Mouse (Mus musculus): ENCODE data around the gene Gimd1.

The Gimd1 gene

GRCm38 (mm10) chr3:132629601-132630239 is at the start of gene Gimd1:
Gene Gimd1, plus strand, starts transcription at chr3:132629820.
- no peak for DNase-seq (ENCODE audit: low read depth, low spot score)

DNA sequence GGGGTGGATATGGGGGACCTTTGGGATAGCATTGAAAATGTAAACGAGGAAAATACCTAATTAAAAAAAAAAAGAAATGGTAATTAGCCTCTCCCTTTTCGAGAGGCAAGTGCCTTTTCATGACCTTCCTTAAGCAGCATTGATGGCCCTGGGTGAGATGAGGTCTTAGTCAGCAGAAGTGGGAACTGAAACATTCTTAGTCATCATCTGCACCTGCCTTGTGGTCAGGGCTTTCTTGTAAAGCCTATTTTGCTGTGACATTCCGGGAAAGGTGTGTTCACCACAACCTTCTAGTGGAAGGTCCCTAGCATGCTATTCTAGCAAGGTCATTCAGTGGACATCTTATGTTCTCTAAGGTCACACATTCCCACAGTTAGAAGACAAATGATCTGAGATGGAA is 48.4 kb upstream of the Gimd1 start:
- DNase-seq (ENCODE audit: low read depth, low spot score): no peak

DNA sequence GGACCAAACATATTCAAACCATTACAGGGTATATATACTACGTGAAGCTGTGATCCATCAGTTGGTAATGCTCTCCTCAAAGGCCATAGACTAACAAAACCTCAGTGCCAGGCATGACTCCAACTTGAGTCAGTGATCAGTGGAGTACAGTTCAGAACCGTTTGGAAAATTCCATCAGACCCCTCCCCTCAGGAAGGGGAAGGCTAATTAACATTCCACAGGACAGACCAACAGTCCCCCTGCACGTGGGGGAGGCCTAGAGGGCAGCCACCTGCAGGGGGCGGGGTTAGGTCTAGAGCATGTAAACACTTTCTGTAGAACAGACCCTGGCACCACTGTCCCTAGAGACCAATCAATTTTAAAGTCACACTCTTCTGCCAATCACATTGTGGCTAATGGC is 47.3 kb upstream of the Gimd1 start:
- no peak for DNase-seq (ENCODE audit: low read depth, low spot score)

DNA sequence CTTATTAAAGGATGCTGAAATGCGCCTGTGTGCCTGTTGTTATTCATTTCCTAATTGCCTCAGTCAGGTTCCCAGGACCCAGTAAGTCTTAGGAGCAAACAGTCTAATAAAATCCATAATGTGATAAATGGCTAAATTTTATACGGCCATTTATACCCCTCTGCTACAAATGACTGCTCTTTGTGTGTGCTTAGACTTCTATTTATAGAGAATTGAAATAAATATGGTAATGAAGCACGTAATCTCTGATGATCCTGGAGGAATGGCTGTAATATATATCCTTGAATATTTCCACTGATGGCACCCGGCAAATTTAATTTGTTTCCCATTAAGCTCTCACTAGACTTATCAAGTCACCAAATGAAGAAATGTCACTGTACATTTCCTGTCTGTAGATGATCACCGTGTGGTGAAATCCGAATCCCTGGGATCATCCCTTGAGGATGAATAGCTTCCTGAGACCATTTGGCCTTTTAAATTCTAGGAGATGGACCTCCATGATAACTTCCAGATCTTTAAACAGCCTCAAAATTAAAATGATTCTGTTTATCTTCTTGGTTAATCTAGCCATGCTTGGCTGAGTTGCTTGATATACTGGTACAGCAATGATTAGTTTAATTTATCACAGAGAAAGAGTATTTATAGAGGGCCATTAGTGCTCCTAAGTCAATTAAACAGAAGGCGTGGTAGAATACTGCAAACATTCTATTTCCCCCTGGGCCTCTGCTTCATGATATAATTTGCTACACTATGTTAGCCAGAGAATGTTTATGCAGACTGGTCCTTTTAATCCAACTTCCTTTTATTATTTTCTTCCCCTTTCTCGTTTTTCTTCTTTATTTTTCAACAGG is 44.3 kb upstream of the Gimd1 start:
- DNase-seq (ENCODE audit: low read depth, low spot score): no peak

- no peak for DNase-seq (ENCODE audit: low read depth, low spot score)
Measured at GRCm38 (mm10) chr3:132588146-132588545, 41.5 kb upstream of the Gimd1 start.

GRCm38 (mm10) chr3:132590010-132590409 is 39.6 kb upstream of the Gimd1 start:
- DNase-seq (ENCODE audit: low read depth, low spot score): no peak

DNA sequence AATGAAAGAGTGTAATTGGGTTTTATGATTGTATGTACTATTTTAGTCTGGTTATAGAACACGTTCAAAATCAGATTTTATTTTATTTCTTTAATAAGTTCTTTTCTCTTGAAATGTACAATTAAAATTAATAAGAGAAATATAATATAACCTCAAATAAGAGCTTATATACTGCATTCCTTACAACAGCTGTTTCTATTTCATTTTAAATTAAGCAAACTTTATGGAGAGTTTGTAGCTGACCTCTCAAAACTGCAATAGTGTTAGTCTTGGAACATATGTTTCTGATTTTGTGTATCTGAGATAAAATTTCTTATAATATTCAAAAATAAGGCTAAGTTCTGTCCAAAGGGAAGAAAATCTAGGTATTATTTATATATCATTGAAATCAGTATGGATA is 39.0 kb upstream of the Gimd1 start:
- DNase-seq (ENCODE audit: low read depth, low spot score): no peak

DNA sequence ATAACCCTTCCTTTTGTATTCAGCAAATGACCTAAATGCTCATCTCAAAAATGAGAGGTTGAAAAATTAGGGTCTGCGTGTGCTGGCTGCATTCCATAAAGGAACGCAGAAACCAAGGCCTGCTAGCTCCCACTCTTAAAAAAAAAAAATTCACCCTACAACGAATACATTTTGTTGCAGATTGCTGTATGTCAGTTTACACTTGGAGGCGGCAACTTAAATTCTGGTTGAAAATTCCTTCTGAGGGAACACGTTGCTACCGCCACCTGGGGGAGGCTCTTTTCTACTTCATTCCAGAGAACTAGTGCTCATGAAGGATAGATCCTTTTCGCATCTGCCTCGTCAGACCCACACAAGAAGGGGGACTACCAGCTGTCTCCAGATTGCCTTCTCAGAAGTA is 879 bp upstream of the Gimd1 start:
- peak; percentile 19 for DNase-seq (ENCODE audit: low read depth, low spot score)

GRCm38 (mm10) chr3:132633261-132633660 is 3.6 kb downstream of the Gimd1 start:
- DNase-seq (ENCODE audit: low read depth, low spot score): no peak

DNA sequence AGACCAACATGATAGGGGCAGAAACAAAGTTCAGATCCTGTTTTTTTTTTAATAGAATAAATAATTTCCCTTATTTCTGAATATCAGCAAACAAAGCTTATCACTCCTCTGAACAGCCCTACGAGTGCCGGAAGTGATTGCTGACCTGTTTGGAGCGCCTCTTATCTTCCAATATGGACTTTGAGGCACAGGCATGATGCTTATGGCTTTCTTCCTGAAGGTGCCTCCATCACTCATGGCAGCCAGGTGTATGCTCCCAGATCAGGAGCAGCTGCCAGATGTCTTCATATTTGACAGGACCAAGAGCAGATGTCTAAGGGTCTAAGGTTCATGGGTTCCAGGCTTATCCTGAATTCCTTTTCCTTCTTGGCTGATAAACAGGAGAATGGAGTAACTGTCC is 7.5 kb downstream of the Gimd1 start:
- no peak for DNase-seq (ENCODE audit: low read depth, low spot score)

DNA sequence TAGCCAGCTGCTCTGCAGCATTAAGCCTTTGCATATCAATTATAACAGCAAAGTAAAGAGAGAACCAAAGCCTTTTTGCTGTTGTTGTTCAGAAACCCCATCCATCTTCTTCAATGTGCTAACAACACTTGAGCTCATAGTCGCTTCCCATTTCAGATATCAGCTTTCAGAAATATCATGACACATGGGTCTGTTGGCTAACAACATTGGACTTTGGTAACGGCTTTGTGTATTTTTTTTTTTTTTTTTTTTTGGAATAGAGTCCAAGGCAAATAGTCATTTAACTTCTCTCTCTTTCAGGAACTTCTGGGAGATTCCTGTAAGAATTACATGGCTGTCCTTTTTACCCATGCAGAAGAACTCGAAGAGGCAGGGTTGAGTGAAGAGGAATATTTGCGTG is 14.5 kb downstream of the Gimd1 start:
- no peak for DNase-seq (ENCODE audit: low read depth, low spot score)

DNA sequence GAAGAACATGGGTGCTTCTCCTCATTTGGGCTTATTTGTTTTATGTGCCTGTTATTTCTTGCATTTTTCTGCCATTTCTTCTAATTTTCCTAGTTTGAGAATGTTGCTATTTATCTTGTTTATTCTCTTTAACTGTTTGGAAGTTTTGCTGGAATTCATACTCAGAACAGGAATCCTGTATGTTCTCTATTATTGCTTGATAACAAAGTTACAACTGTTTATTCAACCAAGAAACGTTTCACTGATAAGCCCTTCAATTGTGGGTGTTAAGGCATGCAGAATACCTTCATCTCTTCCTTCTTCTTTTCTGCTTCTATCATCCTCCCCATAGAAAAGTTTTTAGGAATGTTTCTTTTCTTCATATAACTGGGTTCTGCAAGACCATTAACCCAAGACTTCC is 17.2 kb downstream of the Gimd1 start:
- DNase-seq (ENCODE audit: low read depth, low spot score): no peak

DNA sequence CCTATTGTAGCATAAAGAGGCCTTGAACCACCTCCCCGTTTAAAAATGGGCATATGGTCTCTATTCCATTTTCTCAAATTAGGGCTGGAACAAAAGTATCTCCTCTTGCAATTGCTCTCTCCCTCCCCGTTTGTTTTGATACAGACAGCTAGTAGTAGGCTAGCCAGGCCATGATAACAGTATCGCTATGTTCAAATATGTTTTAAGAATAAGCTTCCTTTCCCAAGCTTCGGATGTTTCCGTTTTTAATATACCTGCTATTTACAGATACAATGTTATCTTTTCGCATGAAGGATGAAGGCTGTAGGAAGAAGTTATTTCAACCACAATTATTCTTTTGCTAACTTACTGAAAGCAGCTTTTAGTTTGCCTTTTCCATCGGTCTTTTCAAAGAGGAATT is 19.7 kb downstream of the Gimd1 start:
- no peak for DNase-seq (ENCODE audit: low read depth, low spot score)

DNA sequence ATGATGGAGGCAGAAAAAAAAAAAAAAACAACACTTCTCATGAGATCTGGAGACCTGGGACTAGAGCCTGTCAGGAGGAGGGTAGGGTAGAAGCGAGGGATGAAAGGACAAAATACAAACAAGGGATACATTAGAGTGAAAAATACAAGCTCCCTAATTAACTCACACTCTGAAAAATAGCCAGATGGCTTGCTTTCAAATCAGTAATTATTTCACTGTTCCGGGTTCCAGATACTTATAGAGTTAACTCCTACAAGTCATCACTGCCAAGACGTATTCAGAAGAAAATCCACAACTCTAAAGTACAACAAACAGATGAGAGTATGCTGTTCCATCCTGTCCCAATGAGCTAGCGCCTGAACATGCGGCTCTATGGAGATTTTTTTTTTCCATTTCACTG is 20.6 kb downstream of the Gimd1 start:
- DNase-seq (ENCODE audit: low read depth, low spot score): no peak

- peak; percentile 4 for DNase-seq (ENCODE audit: low read depth, low spot score)
Measured at GRCm38 (mm10) chr3:132651776-132652175, 22.2 kb downstream of the Gimd1 start.

- DNase-seq (ENCODE audit: low read depth, low spot score): no peak
Measured at GRCm38 (mm10) chr3:132653959-132654358, 24.3 kb downstream of the Gimd1 start.

- no peak for DNase-seq (ENCODE audit: low read depth, low spot score)
Measured at GRCm38 (mm10) chr3:132655955-132656354, 26.3 kb downstream of the Gimd1 start.

- DNase-seq (ENCODE audit: low read depth, low spot score): no peak
Measured at GRCm38 (mm10) chr3:132677494-132677893, 47.9 kb downstream of the Gimd1 start.

- DNase-seq (ENCODE audit: low read depth, low spot score): peak; percentile 88
Measured at GRCm38 (mm10) chr3:132683447-132684230, 54.0 kb downstream of the Gimd1 start, which contains the start of gene Tbck. Gene Tbck, plus strand, starts transcription at chr3:132684144.

GRCm38 (mm10) chr3:132684231-132684928 is 54.8 kb downstream of the Gimd1 start, which contains the start of gene Aimp1:
Gene Aimp1, minus strand, starts transcription at chr3:132684370.
- DNase-seq (ENCODE audit: low read depth, low spot score): no peak

Data from telencephalon, adult 2 months (tissue).